Mouse (Mus musculus) lung, postnatal 36 days (tissue): Measurements from ENCODE around the gene Adamtsl5.
"Not testable (repeated sequence)": the region's sequence is repeated elsewhere in the genome, so short reads cannot be mapped to it uniquely, and the experiment has no call there.

Experiments
- DNase-seq: peaks from one replicate; pipeline ENCODE4 v3.0.0; 2022; ENCODE audit warnings: mixed read lengths

Adamtsl5 gene

GRCm38 (mm10) chr10:80371411-80371966, 23.3 kb upstream of the Adamtsl5 start:
- DNase-seq: peak; percentile 90

- peak; percentile 36 for DNase-seq
These were observed 22.0 kb upstream of the Adamtsl5 start for GRCm38 (mm10) chr10:80369995-80370747.

GRCm38 (mm10) chr10:80368392-80368791, 20.2 kb upstream of the Adamtsl5 start:
- no peak for DNase-seq

GRCm38 (mm10) chr10:80367954-80368353, 19.7 kb upstream of the Adamtsl5 start:
- no peak for DNase-seq

- no peak for DNase-seq
These were observed 17.5 kb upstream of the Adamtsl5 start for GRCm38 (mm10) chr10:80365736-80366135.

GRCm38 (mm10) chr10:80363734-80364133, 15.5 kb upstream of the Adamtsl5 start:
- no peak for DNase-seq

- peak; percentile 60 for DNase-seq
These were observed 9.9 kb upstream of the Adamtsl5 start for GRCm38 (mm10) chr10:80357994-80358639.

GRCm38 (mm10) chr10:80357336-80357735, 9.1 kb upstream of the Adamtsl5 start:
- no peak for DNase-seq

GRCm38 (mm10) chr10:80356737-80357136, 8.5 kb upstream of the Adamtsl5 start:
- DNase-seq: no peak

GRCm38 (mm10) chr10:80356001-80356682, 7.9 kb upstream of the Adamtsl5 start, which contains the start of gene Plk5:
Gene Plk5 (plus strand): TSS chr10:80356459.
- DNase-seq: no peak

GRCm38 (mm10) chr10:80355431-80355830, 7.2 kb upstream of the Adamtsl5 start:
- DNase-seq: no peak

GRCm38 (mm10) chr10:80352727-80353126, 4.5 kb upstream of the Adamtsl5 start:
- DNase-seq: no peak

GRCm38 (mm10) chr10:80351896-80352295, 3.7 kb upstream of the Adamtsl5 start:
- no peak for DNase-seq

GRCm38 (mm10) chr10:80350292-80350691, 2.1 kb upstream of the Adamtsl5 start:
- DNase-seq: peak; percentile 92

- DNase-seq: no peak
These were observed 769 bp upstream of the Adamtsl5 start for GRCm38 (mm10) chr10:80348981-80349380.

- DNase-seq: peak; percentile 60
These were observed 671 bp downstream of the Adamtsl5 start for GRCm38 (mm10) chr10:80347514-80347967.

GRCm38 (mm10) chr10:80345929-80346328, 2.3 kb downstream of the Adamtsl5 start:
- DNase-seq: not testable (repeated sequence)

- peak; percentile 64 for DNase-seq
These were observed 3.1 kb downstream of the Adamtsl5 start for GRCm38 (mm10) chr10:80345122-80345521.

GRCm38 (mm10) chr10:80344131-80344661, 4.0 kb downstream of the Adamtsl5 start:
- DNase-seq: peak; percentile 73

- DNase-seq: no peak
These were observed 4.8 kb downstream of the Adamtsl5 start for GRCm38 (mm10) chr10:80343425-80343895.

- peak; percentile 82 for DNase-seq
These were observed 5.3 kb downstream of the Adamtsl5 start for GRCm38 (mm10) chr10:80342749-80343424.

- no peak for DNase-seq
These were observed 5.9 kb downstream of the Adamtsl5 start for GRCm38 (mm10) chr10:80342305-80342748.
